ENCODE assay signal across 25 mouse cellular contexts in the genomic region with DNA sequence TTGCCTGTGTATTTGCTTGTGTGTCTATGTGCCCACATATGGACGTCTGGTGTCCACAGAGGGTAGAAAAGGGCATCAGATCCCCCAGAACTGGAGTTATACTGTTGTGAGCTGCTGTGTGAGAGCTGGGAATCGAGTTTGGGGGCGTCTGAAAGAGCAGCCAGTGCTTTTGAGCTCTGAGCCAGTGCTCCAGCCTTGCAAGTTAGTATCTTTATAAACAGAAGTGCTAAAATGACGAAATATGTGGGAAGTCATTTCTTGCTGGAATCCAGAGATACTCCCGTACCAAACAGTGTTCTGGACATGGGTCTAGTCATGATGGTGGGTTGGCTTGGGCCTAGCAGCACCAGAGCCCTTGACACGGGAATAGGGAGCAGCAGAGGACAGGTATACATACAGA. TPM values are rescaled to one million over a fixed set of nuclear protein-coding genes. Genes with fewer than 3 reads are reported as not detected.
DNase-seq lines count a peak whose midpoint lies in the region; ATAC-seq lines count a peak whose summit lies in the region.
"Had no signal": no experiment of that assay in that cellular context is flagged by ENCODE, and none has a peak within 500 bp of the region (broad histone marks: within the 10 kb centered on the region; RNA-seq: fewer than 3 reads in every experiment).

No protein-coding gene starts in this region.

- H3K9ac ChIP-seq in heart, embryonic 14.5 days (ENCODE audit: low read length), result peak overlapping the region; percentile 1; the same call in 1 of the 2 replicates
- H3K9ac ChIP-seq in liver, embryonic 13.5 days, result no peak overlapping the region
- H3K9ac ChIP-seq: forebrain, embryonic 12.5 days; hindbrain, embryonic 15.5 days; kidney, embryonic 15.5 days; neural tube, embryonic 12.5 days had no signal

- no peak for DNase-seq in frontal cortex, postnatal 36 days (ENCODE audit: low spot score in 2 of 2)
- DNase-seq in heart, adult 8-10 months (ENCODE audit: low spot score), result no peak
- no peak for DNase-seq in liver, embryonic 13.5 days
- DNase-seq in liver (no peak), NIH3T3 (ENCODE audit: low read depth) (peak; percentile 11)
- DNase-seq in cerebellum, postnatal 36 days, result no peak

- peak; percentile 64 for ATAC-seq in frontal cortex, adult (ENCODE audit: low TSS enrichment)
- ATAC-seq in heart, embryonic 14.5 days (ENCODE audit: insufficient number of reproducible peaks, insufficient read depth, low FRiP score, low read depth), result no peak
- no peak for ATAC-seq in liver, embryonic 13.5 days (ENCODE audit: low read depth)
- ATAC-seq: midbrain, embryonic 16.5 days had no signal

- H3K4me1 ChIP-seq in heart, embryonic 14.5 days (ENCODE audit: control insufficient read depth in 2 of 2, insufficient read depth in 2 of 2, low read length in 2 of 2), result peaks cover 33 to 51% of the 10 kb centered on the region in 2 experiments
- peaks cover 19% of the 10 kb centered on the region for H3K4me1 ChIP-seq in liver, embryonic 13.5 days (replicated peaks)

- H3K27me3 ChIP-seq in heart, embryonic 14.5 days (ENCODE audit: control insufficient read depth, insufficient read depth, low read length), result no peaks in the 10 kb centered on the region
- H3K27me3 ChIP-seq in liver, embryonic 13.5 days, result peaks cover 13% of the 10 kb centered on the region
- H3K27me3 ChIP-seq: neural tube, embryonic 12.5 days had no signal

- no peak overlapping the region for H3K4me3 ChIP-seq in heart, embryonic 14.5 days (ENCODE audit: control insufficient read depth in 1 of 2, insufficient read depth in 1 of 2, low read depth in 1 of 2, low read length in 2 of 2)
- H3K4me3 ChIP-seq in liver, embryonic 13.5 days (replicated peaks), result no peak overlapping the region
- H3K4me3 ChIP-seq: forebrain, embryonic 12.5 days; gastrocnemius, adult 2 months; hindbrain, embryonic 15.5 days; kidney, embryonic 15.5 days; myocyte; neural tube, embryonic 12.5 days had no signal

- H3K36me3 ChIP-seq in heart, embryonic 14.5 days (ENCODE audit: control insufficient read depth, insufficient read depth, low read length), result no peaks in the 10 kb centered on the region
- no peaks in the 10 kb centered on the region for H3K36me3 ChIP-seq in liver, embryonic 13.5 days
- H3K36me3 ChIP-seq: forebrain, embryonic 12.5 days; G1E; hindbrain, embryonic 15.5 days; kidney, embryonic 15.5 days; neural tube, embryonic 12.5 days had no signal

- H3K27ac ChIP-seq in heart, embryonic 14.5 days (replicated peaks in 1 of 2; ENCODE audit: control insufficient read depth in 1 of 2, insufficient read depth in 1 of 2, low read depth in 2 of 2, low read length in 2 of 2), result peak overlapping the region in 1 of 2 experiments; percentile 69; a peak in 3 of 4 replicates
- H3K27ac ChIP-seq in liver, embryonic 13.5 days, result peak overlapping the region; percentile 2; the same call in 1 of the 2 replicates
- H3K27ac ChIP-seq: forebrain, embryonic 12.5 days; gastrocnemius, adult 2 months; hindbrain, embryonic 15.5 days; kidney, embryonic 15.5 days; neural tube, embryonic 12.5 days had no signal

- WGBS in heart, embryonic 14.5 days, result 67% methylated on average over 6 of the region's 6 CpGs
- 44% methylated on average over 6 of the region's 6 CpGs for WGBS in liver, embryonic 13.5 days (ENCODE audit: insufficient replicate concordance)

- H3K4me2 ChIP-seq in heart, embryonic 14.5 days (ENCODE audit: low read length), result no peak overlapping the region
- no peak overlapping the region for H3K4me2 ChIP-seq in liver, embryonic 13.5 days
- H3K4me2 ChIP-seq: forebrain, embryonic 12.5 days; hindbrain, embryonic 15.5 days; kidney, embryonic 15.5 days; midbrain, embryonic 11.5 days; neural tube, embryonic 12.5 days had no signal

- no peaks in the 10 kb centered on the region for H3K9me3 ChIP-seq in heart, embryonic 14.5 days (ENCODE audit: control insufficient read depth, low read length)
- H3K9me3 ChIP-seq in liver, embryonic 13.5 days (replicated peaks), result no peaks in the 10 kb centered on the region
- H3K9me3 ChIP-seq: forebrain, embryonic 12.5 days; G1E; hindbrain, embryonic 15.5 days; kidney, embryonic 15.5 days; neural tube, embryonic 12.5 days had no signal

RNA-seq across cellular contexts. Expression of gene E2f8, which starts 13.4 kb away (rescaled TPM):
- polyA plus RNA-seq in heart, embryonic 14.5 days (2014; fragmentation: Nextera tagmentation; extraction: Ambion mirVana), result 16.6 and 16.9 TPM in 2 replicates
- 1 to 10 TPM in 3 of 4 experiments, under 1 TPM in 1; 0.87 to 2.1 (median 1.2) TPM for total RNA-seq in heart, adult 8-10 months (2022)
- polyA plus RNA-seq in liver, embryonic 13.5 days (2015; fragmentation: Nextera tagmentation; extraction: Ambion mirVana), result 25.2 and 33.8 TPM in 2 replicates
- total RNA-seq: gastrocnemius, adult 2 months had no signal

RNA-seq across cellular contexts. Expression of gene Nav2, which starts 13.8 kb away (rescaled TPM):
- 34.9 and 37.7 TPM in 2 replicates for polyA plus RNA-seq in heart, embryonic 14.5 days (2014; fragmentation: Nextera tagmentation; extraction: Ambion mirVana)
- 10 to 100 TPM; 31.3 to 55.8 (median 41.0) TPM for total RNA-seq in heart, adult 8-10 months (2022)
- polyA plus RNA-seq in liver, embryonic 13.5 days (2015; fragmentation: Nextera tagmentation; extraction: Ambion mirVana), result 1.8 and 1.9 TPM in 2 replicates
- polyA plus RNA-seq: G1E had no signal

RNA-seq across cellular contexts. Expression of gene Csrp3, which starts 46.9 kb away (rescaled TPM):
- polyA plus RNA-seq in heart, embryonic 14.5 days (2014; fragmentation: Nextera tagmentation; extraction: Ambion mirVana), result 1,942 and 2,129 TPM in 2 replicates
- 1,000 to 10,000 TPM; 2,121 to 2,549 (median 2,255) TPM for total RNA-seq in heart, adult 8-10 months (2022)
- polyA plus RNA-seq in liver, embryonic 13.5 days (2015; fragmentation: Nextera tagmentation; extraction: Ambion mirVana), result 1.1 and 3.6 TPM in 2 replicates
- total RNA-seq: G1E; layer of hippocampus, adult 18-20 months; layer of hippocampus, postnatal 10 days; left cerebral cortex, adult 18-20 months; left cerebral cortex, postnatal 14 days had no signal
- polyA plus RNA-seq: cortical plate, adult 2 months; frontal cortex, adult 2 months; G1E; inflammation-experienced regulatory T-cells, adult 6 months; midbrain, embryonic 11.5 days; midbrain, embryonic 16.5 days; urinary bladder, adult 2 months had no signal

Comparison
In these comparisons a context has a peak if more than half of its experiments do, and no peak if none do; other contexts are left out.
1. RNA of gene Nav2, which starts 13.8 kb away (polyA plus RNA-seq): 34.9 to 37.7 TPM in heart, embryonic 14.5 days; 1.8 to 1.9 TPM in liver, embryonic 13.5 days; every median in the first group is over 10 times any median in the second.
2. RNA of gene Csrp3, which starts 46.9 kb away (polyA plus RNA-seq): 1,942 to 2,129 TPM in heart, embryonic 14.5 days; 1.1 to 3.6 TPM in liver, embryonic 13.5 days; every median in the first group is over 100 times any median in the second.